Mouse (Mus musculus) liver, adult 2 months (tissue): ENCODE results near the gene Gas2. TPM values are rescaled to one million over a fixed set of nuclear protein-coding genes. Genes with fewer than 3 reads are reported as not detected.

Source experiments
- DNase-seq: peaks from one replicate; pipeline ENCODE4 v3.0.0-alpha.2; 2011; ENCODE audit warnings: low read depth, low spot score; ENCODE audit errors: extremely low read depth
- H3K27ac ChIP-seq: fragments of 200-500 bp; replicated peaks from 2 replicates; pipeline ENCODE4 v1.5.1; 2012; ENCODE audit warnings: low read depth, mild to moderate bottlenecking, control low read depth, inconsistent platforms, low read length; ENCODE audit not compliant: insufficient read depth
- H3K27me3 ChIP-seq: fragments of 200-500 bp; 2 replicates; pipeline ENCODE4 v1.6.1; 2012; ENCODE audit warnings: mild to moderate bottlenecking, moderate library complexity, low read length, inconsistent platforms; ENCODE audit not compliant: control insufficient read depth, insufficient read depth
- H3K36me3 ChIP-seq: fragments of 200-500 bp; 2 replicates; pipeline ENCODE4 v1.6.1; 2012; ENCODE audit warnings: low read length, inconsistent platforms; ENCODE audit not compliant: control insufficient read depth, insufficient read depth
- H3K4me1 ChIP-seq: fragments of 200-500 bp; 2 replicates; pipeline ENCODE4 v1.6.1; 2011; ENCODE audit warnings: low read length; ENCODE audit not compliant: control insufficient read depth, insufficient read depth
- H3K4me3 ChIP-seq: fragments of 200-500 bp; 2 replicates; pipeline ENCODE4 v1.5.1; 2011; ENCODE audit warnings: low read depth, mild to moderate bottlenecking, control low read depth, low read length, moderate library complexity; ENCODE audit not compliant: insufficient read depth
- H3K79me2 ChIP-seq: fragments of 200-500 bp; 2 replicates; pipeline ENCODE4 v1.6.1; 2012; ENCODE audit warnings: inconsistent platforms, mild to moderate bottlenecking, low read length, moderate library complexity; ENCODE audit not compliant: control insufficient read depth, insufficient read depth
- H3K9ac ChIP-seq: fragments of 200-500 bp; 2 replicates; pipeline ENCODE4 v1.6.1; 2012; ENCODE audit warnings: low read depth, mild to moderate bottlenecking, control low read depth, inconsistent platforms, low read length
- CTCF ChIP-seq: fragments of 200-500 bp; IDR thresholded peaks from 2 replicates; pipeline ENCODE4 v1.5.1; 2011; ENCODE audit warnings: low read depth, low read length, control low read depth
- POLR2A ChIP-seq: fragments of 200-500 bp; IDR thresholded peaks from 2 replicates; pipeline ENCODE4 v1.6.1; 2011; ENCODE audit warnings: low read length, control low read depth; ENCODE audit not compliant: insufficient read depth; ENCODE audit errors: extremely low read depth
- WGBS: fragments of 180-500 bp; shearing (Covaris S2); methylation state at CpG from one replicate; pipeline ENCODE4 v1.1.7; 2018; 5-methylcytosine and 5-hydroxymethylcytosine counted together
- polyA plus RNA-seq: library from polyadenylated mRNA; depleted of rRNA; stranded (reverse); fragments of >200 nt; gene quantifications from 2 replicates; pipeline ENCODE4 v1.2.3, GENCODE M21; 2012
- total RNA-seq: library from RNA; depleted of rRNA; stranded (reverse); fragments of >200 nt; gene quantifications from 2 replicates; pipeline ENCODE4 v1.2.3, GENCODE M21; 2014

Gene Gas2
- total and polyA plus RNA-seq, 2 experiments = 15.7 to 43.6 TPM

DNA sequence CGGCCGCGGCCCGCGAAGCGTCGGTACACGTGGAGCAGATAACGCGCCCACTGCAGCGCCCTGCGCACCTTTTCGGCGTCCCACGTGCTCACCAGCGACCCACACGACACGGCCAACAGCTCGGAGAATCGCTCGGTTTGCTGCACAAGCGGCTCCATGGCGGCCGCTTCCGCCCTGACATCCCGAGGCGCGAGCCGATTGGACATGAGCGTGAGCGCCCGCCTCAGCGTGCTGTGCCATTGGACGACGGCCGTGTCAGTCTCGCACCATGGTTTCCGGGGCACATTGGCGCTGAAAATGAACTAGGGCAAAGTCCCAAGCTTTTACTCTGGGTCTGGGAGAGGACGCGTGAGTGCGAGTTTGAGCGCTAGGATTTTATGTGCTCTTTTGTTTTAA is 280 bp downstream of the Gas2 start, which contains the start of gene Fancf:
TSS of gene Fancf (minus strand) at position 171 of the 396 bp plus-strand sequence.
- Histone ChIP-seq H3K9ac (peak within 1 kb of the TSS; percentile 95), H3K36me3 (peaks cover 2% of the 10 kb centered on the region; the same call in 1 of the 2 replicates), H3K4me1 (peaks cover 9% of the 10 kb centered on the region), H3K27me3 (no peaks in the 10 kb centered on the region), H3K4me3 (peak within 1 kb of the TSS; percentile 88), H3K79me2 (peaks cover 9% of the 10 kb centered on the region; the same call in 1 of the 2 replicates), H3K27ac (peak within 1 kb of the TSS; percentile 89)
- no peak for TF ChIP-seq CTCF
- peak; percentile 48; the same call in 1 of the 2 replicates for TF ChIP-seq POLR2A
- DNase-seq = peak; percentile 87
- WGBS = under 1% methylated on average over 43 of the region's 43 CpGs

DNA sequence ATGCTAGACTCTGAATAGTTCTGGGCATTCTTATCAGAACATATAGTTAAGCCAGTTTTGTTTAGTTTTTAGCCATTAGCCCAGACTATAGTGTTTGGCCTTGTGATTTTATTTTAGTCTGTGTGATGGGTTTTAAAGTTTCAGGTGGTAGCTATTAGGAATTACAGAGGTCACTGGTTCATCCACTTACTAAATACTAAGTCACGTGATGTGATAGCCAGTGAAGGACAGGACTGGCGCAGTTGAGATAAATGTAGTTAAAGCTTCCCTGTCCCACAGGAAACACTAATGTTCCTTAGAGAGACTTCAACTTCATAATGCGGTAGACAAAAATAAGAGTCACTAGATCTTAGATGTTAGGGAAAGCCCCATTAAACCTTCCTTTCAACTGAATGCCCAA is 1.0 kb downstream of the Gas2 start:
- H3K79me2 ChIP-seq = peaks cover 9% of the 10 kb centered on the region; the same call in 1 of the 2 replicates
- peaks cover 9% of the 10 kb centered on the region for H3K4me1 ChIP-seq
- DNase-seq = peak; percentile 75
- H3K9ac ChIP-seq = no peak overlapping the region
- 39% methylated on average over 3 of the region's 3 CpGs for WGBS
- H3K4me3 ChIP-seq = peak overlapping the region; percentile 36; the same call in 1 of the 2 replicates
- no peak overlapping the region for H3K27ac ChIP-seq
- no peak for TF ChIP-seq CTCF
- TF ChIP-seq POLR2A = no peak
- H3K27me3 ChIP-seq = no peaks in the 10 kb centered on the region
- peaks cover 4% of the 10 kb centered on the region; the same call in 1 of the 2 replicates for H3K36me3 ChIP-seq

DNA sequence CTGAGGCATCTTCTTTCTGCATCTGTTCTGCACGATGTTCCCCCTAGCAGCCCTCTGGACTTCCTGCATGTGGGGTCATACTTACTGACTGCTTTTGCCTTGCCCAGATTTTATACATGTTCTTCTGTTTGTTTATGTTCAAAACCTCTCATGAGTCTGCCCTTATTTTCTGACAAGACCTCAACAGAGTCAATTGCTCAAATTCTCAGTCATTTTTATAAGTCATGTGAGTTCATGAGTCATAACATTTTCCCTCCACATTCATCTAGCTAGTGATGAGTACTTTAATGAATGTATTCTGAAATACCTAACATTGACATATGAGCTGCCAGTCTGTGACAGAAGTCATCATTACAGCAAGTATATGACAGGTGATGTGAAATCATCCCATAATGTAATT is 3.5 kb downstream of the Gas2 start:
- H3K79me2 ChIP-seq = peaks cover 6% of the 10 kb centered on the region; the same call in 1 of the 2 replicates
- no peak overlapping the region for H3K27ac ChIP-seq
- no peak overlapping the region for H3K9ac ChIP-seq
- H3K27me3 ChIP-seq = no peaks in the 10 kb centered on the region
- H3K36me3 ChIP-seq = peaks cover 4% of the 10 kb centered on the region
- no peak for DNase-seq
- TF ChIP-seq CTCF (no peak), POLR2A (no peak)
- peaks cover 9% of the 10 kb centered on the region for H3K4me1 ChIP-seq
- 70% methylated on average over 1 of the region's 1 CpGs for WGBS
- H3K4me3 ChIP-seq = no peak overlapping the region

DNA sequence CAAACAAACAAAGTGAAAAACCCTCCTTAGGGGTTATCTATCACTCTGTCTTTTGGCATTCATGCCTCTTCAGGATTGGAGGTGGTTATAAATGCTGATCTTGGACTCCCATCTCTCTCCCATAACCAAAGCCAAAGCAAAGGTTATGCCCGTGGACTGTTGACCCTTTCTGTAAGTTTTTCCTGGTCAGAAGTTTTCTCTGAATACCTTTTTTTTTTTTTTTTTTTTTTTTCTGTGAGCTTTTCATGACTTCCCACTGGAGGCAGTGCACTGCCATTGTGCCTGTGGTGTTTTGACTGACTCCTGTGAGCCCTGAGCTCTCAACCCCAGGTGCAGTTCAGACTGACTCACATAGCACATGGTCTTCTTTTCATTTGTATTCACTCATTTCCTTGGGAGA is 6.2 kb downstream of the Gas2 start:
- Histone ChIP-seq H3K4me1 (peaks cover 3% of the 10 kb centered on the region; the same call in 1 of the 2 replicates), H3K79me2 (no peaks in the 10 kb centered on the region), H3K4me3 (no peak overlapping the region), H3K36me3 (peaks cover 4% of the 10 kb centered on the region), H3K9ac (no peak overlapping the region), H3K27ac (no peak overlapping the region), H3K27me3 (no peaks in the 10 kb centered on the region)
- 17% methylated on average over 1 of the region's 1 CpGs for WGBS
- TF ChIP-seq POLR2A = no peak
- peak; percentile 72 for DNase-seq

DNA sequence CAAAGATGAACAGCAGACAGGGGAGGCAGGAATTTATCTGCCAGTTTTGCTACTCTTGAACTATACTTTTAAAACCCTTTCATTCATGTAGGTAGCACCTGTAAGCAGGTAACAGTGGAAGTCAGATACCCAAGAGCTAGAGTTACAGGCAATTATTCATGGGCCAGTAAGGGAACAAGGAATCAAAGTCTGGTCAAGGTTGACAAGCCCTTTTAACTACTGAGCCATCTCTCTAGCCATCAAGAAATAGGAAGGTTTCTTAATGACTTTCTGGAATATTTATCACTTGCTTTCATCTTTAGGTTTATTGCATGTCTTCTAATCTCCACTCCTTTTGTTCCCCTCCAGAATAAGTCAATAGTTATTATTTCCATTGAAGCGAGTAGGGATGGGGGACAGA is 10.2 kb downstream of the Gas2 start:
- H3K9ac ChIP-seq = no peak overlapping the region
- no peak for DNase-seq
- 83% methylated on average over 1 of the region's 1 CpGs for WGBS
- no peaks in the 10 kb centered on the region for H3K4me1 ChIP-seq
- H3K79me2 ChIP-seq = no peaks in the 10 kb centered on the region
- peaks cover 4% of the 10 kb centered on the region for H3K36me3 ChIP-seq
- TF ChIP-seq POLR2A (no peak), CTCF (no peak)
- no peak overlapping the region for H3K4me3 ChIP-seq
- H3K27me3 ChIP-seq = no peaks in the 10 kb centered on the region
- H3K27ac ChIP-seq = no peak overlapping the region

DNA sequence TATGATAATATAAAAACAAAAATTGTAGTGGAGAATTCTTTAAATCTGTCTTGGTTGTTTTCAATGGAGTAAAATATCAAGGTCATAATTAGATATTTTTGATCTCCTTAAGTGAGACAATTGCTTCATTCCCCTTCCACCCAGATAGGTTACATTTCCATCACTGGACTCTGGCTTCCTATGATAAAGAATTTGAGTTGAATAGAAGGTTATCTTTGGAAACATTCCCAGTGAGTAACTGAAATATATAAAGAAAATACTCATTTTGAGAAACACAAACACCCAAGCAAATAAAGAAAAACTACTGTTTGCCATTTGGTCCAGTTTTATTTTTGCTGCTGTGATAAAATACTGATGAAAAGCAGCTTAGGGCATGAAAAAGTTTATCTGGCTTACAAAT is 10.8 kb downstream of the Gas2 start:
- Histone ChIP-seq H3K27me3 (no peaks in the 10 kb centered on the region), H3K4me3 (no peak overlapping the region), H3K36me3 (peaks cover 2% of the 10 kb centered on the region), H3K27ac (no peak overlapping the region), H3K9ac (no peak overlapping the region), H3K4me1 (no peaks in the 10 kb centered on the region), H3K79me2 (no peaks in the 10 kb centered on the region)
- no peak for TF ChIP-seq CTCF
- no peak for TF ChIP-seq POLR2A
- no peak for DNase-seq
